Mouse (Mus musculus) brown adipose tissue, adult 24 weeks (tissue): Measurements from ENCODE around the gene Sbf2. TPM values are rescaled to one million over a fixed set of nuclear protein-coding genes. Genes with fewer than 3 reads are reported as not detected.
"Not testable (repeated sequence)": the region's sequence is repeated elsewhere in the genome, so short reads cannot be mapped to it uniquely, and the experiment has no call there.

Experiments used
- H3K27ac ChIP-seq: fragments of 200-500 bp; replicated peaks from 2 replicates; pipeline ENCODE4 v1.5.1; 2012; ENCODE audit warnings: low read depth, mild to moderate bottlenecking, low read length
- H3K4me1 ChIP-seq: fragments of 200-500 bp; 2 replicates; pipeline ENCODE4 v1.6.1; 2012; ENCODE audit warnings: low read length, mixed read lengths; ENCODE audit not compliant: control insufficient read depth, insufficient read depth, insufficient read length
- H3K4me3 ChIP-seq: fragments of 200-500 bp; 2 replicates; pipeline ENCODE4 v1.5.1; 2012; ENCODE audit warnings: low read depth, mild to moderate bottlenecking, low read length, moderate library complexity; ENCODE audit not compliant: insufficient read depth
- polyA plus RNA-seq: library from polyadenylated mRNA; stranded (reverse); fragments of >200 nt; gene quantifications from 2 replicates; pipeline ENCODE4 v1.2.4, GENCODE M21; 2012; ENCODE audit not compliant: missing spikeins, insufficient read depth, insufficient read length

Sbf2 gene
- polyA plus RNA-seq, result 10.1 and 16.6 TPM in 2 replicates

- peak within 1 kb of the TSS; percentile 91 for H3K4me3 ChIP-seq
- H3K27ac ChIP-seq, result peak within 1 kb of the TSS; percentile 89
- H3K4me1 ChIP-seq, result peaks cover 5% of the 10 kb centered on the region
These were observed at the start of gene Sbf2 for GRCm38 (mm10) chr7:110614133-110615063. Gene Sbf2 (minus strand): TSS chr7:110614922.

- Histone ChIP-seq H3K4me1 (peaks cover 3% of the 10 kb centered on the region), H3K4me3 (no peak overlapping the region), H3K27ac (no peak overlapping the region)
These were observed 43.7 kb upstream of the Sbf2 start for GRCm38 (mm10) chr7:110658378-110658928.

- Histone ChIP-seq H3K4me3 (no peak overlapping the region), H3K27ac (no peak overlapping the region), H3K4me1 (peaks cover 3% of the 10 kb centered on the region)
These were observed 41.2 kb upstream of the Sbf2 start for GRCm38 (mm10) chr7:110655966-110656365.

GRCm38 (mm10) chr7:110655230-110655629 is 40.5 kb upstream of the Sbf2 start:
- H3K4me3 ChIP-seq, result no peak overlapping the region
- peaks cover 3% of the 10 kb centered on the region for H3K4me1 ChIP-seq
- no peak overlapping the region for H3K27ac ChIP-seq

- Histone ChIP-seq H3K4me3 (no peak overlapping the region), H3K4me1 (peaks cover 12% of the 10 kb centered on the region), H3K27ac (no peak overlapping the region)
These were observed 36.4 kb upstream of the Sbf2 start for GRCm38 (mm10) chr7:110651091-110651490.

GRCm38 (mm10) chr7:110650491-110650890 is 35.8 kb upstream of the Sbf2 start:
- Histone ChIP-seq H3K27ac (no peak overlapping the region), H3K4me3 (no peak overlapping the region), H3K4me1 (peaks cover 12% of the 10 kb centered on the region)

GRCm38 (mm10) chr7:110649133-110649987 is 34.6 kb upstream of the Sbf2 start:
- no peak overlapping the region for H3K4me3 ChIP-seq
- H3K4me1 ChIP-seq, result peaks cover 12% of the 10 kb centered on the region
- H3K27ac ChIP-seq, result peak overlapping the region; percentile 95

- Histone ChIP-seq H3K4me1 (peaks cover 15% of the 10 kb centered on the region), H3K4me3 (peak overlapping the region; percentile 44), H3K27ac (peak overlapping the region; percentile 95)
These were observed 33.8 kb upstream of the Sbf2 start for GRCm38 (mm10) chr7:110648455-110649085.

GRCm38 (mm10) chr7:110647559-110648454 is 33.1 kb upstream of the Sbf2 start:
- H3K27ac ChIP-seq, result peak overlapping the region; percentile 95
- peak overlapping the region; percentile 44 for H3K4me3 ChIP-seq
- peaks cover 15% of the 10 kb centered on the region for H3K4me1 ChIP-seq

- peaks cover 15% of the 10 kb centered on the region for H3K4me1 ChIP-seq
- H3K27ac ChIP-seq, result peak overlapping the region; percentile 95
- peak overlapping the region; percentile 33; the same call in 1 of the 2 replicates for H3K4me3 ChIP-seq
These were observed 32.1 kb upstream of the Sbf2 start for GRCm38 (mm10) chr7:110646611-110647407.

- no peak overlapping the region for H3K4me3 ChIP-seq
- H3K27ac ChIP-seq, result no peak overlapping the region
These were observed 31.1 kb upstream of the Sbf2 start for GRCm38 (mm10) chr7:110645859-110646258.

GRCm38 (mm10) chr7:110645311-110645710 is 30.6 kb upstream of the Sbf2 start:
- H3K27ac ChIP-seq, result no peak overlapping the region
- no peak overlapping the region for H3K4me3 ChIP-seq
- H3K4me1 ChIP-seq, result peaks cover 15% of the 10 kb centered on the region

More at GRCm38 (mm10) chr7:110645859-110646258, 31.1 kb upstream of the Sbf2 start:
- peaks cover 15% of the 10 kb centered on the region for H3K4me1 ChIP-seq

GRCm38 (mm10) chr7:110639958-110640357 is 25.2 kb upstream of the Sbf2 start:
- not testable (repeated sequence) for H3K27ac ChIP-seq, H3K4me3 ChIP-seq, H3K4me1 ChIP-seq
